Mouse (Mus musculus) liver, adult 2 months (tissue): ENCODE measurements around the gene Ezr.

Source experiments
- CTCF ChIP-seq: fragments of 200-500 bp; IDR thresholded peaks from 2 replicates; pipeline ENCODE4 v1.5.1; 2011; ENCODE audit warnings: low read depth, low read length, control low read depth
- POLR2A ChIP-seq: fragments of 200-500 bp; IDR thresholded peaks from 2 replicates; pipeline ENCODE4 v1.6.1; 2011; ENCODE audit warnings: low read length, control low read depth; ENCODE audit not compliant: insufficient read depth; ENCODE audit errors: extremely low read depth

- no peak for TF ChIP-seq CTCF
- no peak for TF ChIP-seq POLR2A
These were observed 21.0 kb upstream of the Ezr start for GRCm38 (mm10) chr17:6803614-6804013.
